Mouse (Mus musculus): ENCODE results near the gene Cd79a. TPM values are rescaled to one million over a fixed set of nuclear protein-coding genes. Genes with fewer than 3 reads are reported as not detected.

Gene Cd79a
- polyA plus RNA-seq, 1 experiment from 2014 or later = 0.34 TPM

DNA sequence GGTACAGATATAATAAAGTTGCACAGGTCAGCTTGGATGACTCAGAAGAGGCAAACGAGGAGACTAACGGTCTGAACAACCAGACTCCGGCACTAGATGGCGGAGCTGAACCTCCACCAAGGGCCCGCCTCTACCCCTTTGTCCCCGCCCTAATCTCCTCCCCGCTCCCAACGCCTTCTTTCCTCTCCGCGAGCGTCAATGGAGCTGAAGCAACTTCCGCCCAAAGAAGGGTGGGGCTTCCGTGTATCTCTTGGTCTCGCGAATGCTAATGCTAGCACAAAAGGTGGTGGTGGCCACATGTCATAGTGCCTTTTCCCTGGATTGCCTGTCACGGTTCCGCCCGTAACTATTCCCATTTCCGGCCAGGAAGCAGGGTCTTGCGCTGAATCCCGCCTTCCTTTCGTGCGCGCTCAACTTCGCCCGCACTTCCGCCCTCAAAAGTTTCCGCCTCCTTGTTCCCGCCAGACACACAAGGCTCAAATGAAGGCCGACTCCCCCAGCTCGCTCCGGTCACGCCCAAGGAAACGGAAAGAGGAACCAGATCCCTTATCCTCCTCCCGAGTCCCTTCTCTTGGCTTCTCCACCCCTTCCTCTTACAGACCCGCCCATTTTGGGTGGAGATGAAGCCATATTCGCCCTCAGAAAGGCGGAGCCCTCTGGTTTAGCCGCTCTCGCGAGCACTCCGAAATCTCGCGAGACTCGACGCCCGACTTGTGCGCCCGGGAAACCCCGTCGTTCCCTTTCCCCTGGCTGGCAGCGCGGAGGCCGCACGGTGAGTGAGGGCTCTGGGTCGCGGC, 13.1 kb upstream of the Cd79a start, which contains the start of gene Rps19:
TSS of gene Rps19 (plus strand) at position 476 of the 797 bp plus-strand sequence.
- H3K27ac ChIP-seq (ENCODE audit: low read depth, low read length) = peak within 1 kb of the TSS; percentile 88
- peaks cover 21% of the 10 kb centered on the region for H3K4me1 ChIP-seq (ENCODE audit: control insufficient read depth, insufficient read depth, low read depth, low read length)
- no peaks in the 10 kb centered on the region for H3K9me3 ChIP-seq (ENCODE audit: control insufficient read depth, low read length)
- H3K9ac ChIP-seq (ENCODE audit: low read depth, low read length) = peak within 1 kb of the TSS; percentile 100
- no peaks in the 10 kb centered on the region for H3K27me3 ChIP-seq (replicated peaks; ENCODE audit: control insufficient read depth, insufficient read depth, low read length)
- peak; percentile 95 for ATAC-seq
- H3K4me3 ChIP-seq (ENCODE audit: low read length) = peak within 1 kb of the TSS; percentile 97
- H3K4me2 ChIP-seq (ENCODE audit: low read length) = peak within 1 kb of the TSS; percentile 83
- peaks cover 22% of the 10 kb centered on the region for H3K36me3 ChIP-seq (ENCODE audit: control insufficient read depth, insufficient read depth, low read length)
- under 1% methylated on average over 56 of the region's 57 CpGs for WGBS

- H3K4me3 ChIP-seq (ENCODE audit: low read length) = peak overlapping the region; percentile 97
- H3K4me1 ChIP-seq (ENCODE audit: control insufficient read depth, insufficient read depth, low read depth, low read length) = peaks cover 21% of the 10 kb centered on the region
- ATAC-seq = peak; percentile 0; the same call in 1 of the 2 replicates
- H3K36me3 ChIP-seq (ENCODE audit: control insufficient read depth, insufficient read depth, low read length) = peaks cover 29% of the 10 kb centered on the region
- H3K9ac ChIP-seq (ENCODE audit: low read depth, low read length) = peak overlapping the region; percentile 100
- H3K27me3 ChIP-seq (replicated peaks; ENCODE audit: control insufficient read depth, insufficient read depth, low read length) = no peaks in the 10 kb centered on the region
- peak overlapping the region; percentile 88 for H3K27ac ChIP-seq (ENCODE audit: low read depth, low read length)
- WGBS = under 1% methylated on average over 45 of the region's 47 CpGs
- H3K4me2 ChIP-seq (ENCODE audit: low read length) = peak overlapping the region; percentile 83
- H3K9me3 ChIP-seq (ENCODE audit: control insufficient read depth, low read length) = no peaks in the 10 kb centered on the region
Measured at GRCm38 (mm10) chr7:24884693-24885291, 12.4 kb upstream of the Cd79a start.

DNA sequence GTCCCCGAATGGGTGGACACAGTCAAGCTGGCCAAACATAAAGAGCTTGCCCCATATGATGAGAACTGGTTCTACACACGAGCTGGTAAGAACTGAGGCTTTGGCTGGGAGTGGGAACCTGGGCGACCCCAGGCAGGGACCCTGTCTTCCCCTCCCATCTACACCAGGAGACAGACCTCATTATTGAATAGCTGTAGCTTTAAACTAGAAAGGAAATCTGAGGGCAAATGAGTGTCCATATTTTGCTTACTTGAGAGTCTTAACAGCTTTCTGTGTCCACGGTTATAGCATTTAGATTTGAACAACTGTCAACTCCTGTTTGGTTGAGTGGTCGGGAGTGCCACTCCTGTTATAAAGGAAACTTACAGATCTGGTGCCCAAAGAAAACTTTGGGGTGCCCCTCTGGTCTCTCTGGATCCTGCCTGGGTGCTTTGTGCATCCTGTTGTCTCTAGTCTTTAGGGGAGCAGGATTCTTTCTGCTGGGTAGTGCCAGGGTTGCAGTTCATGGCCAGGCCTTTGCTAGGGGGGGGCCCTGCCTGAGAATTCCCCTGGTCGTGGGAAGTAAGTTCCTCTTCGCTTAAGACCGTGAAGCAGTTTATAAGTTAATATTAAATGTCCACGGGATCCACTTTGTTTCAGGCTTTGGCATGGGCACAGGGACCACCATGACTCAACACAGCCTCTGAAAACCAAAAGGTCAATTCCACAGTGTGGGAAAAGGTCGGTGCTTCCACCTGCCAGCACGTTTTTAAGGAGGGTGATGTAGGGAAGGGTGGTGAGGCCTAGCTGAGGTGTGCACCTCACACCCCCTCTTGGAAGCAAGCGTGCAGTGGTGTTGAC, 11.5 kb upstream of the Cd79a start:
- peak overlapping the region; percentile 100 for H3K9ac ChIP-seq (ENCODE audit: low read depth, low read length)
- 45% methylated on average over 12 of the region's 12 CpGs for WGBS
- peak overlapping the region; percentile 83 for H3K4me2 ChIP-seq (ENCODE audit: low read length)
- no peaks in the 10 kb centered on the region for H3K27me3 ChIP-seq (replicated peaks; ENCODE audit: control insufficient read depth, insufficient read depth, low read length)
- peaks cover 21% of the 10 kb centered on the region for H3K4me1 ChIP-seq (ENCODE audit: control insufficient read depth, insufficient read depth, low read depth, low read length)
- no peaks in the 10 kb centered on the region for H3K9me3 ChIP-seq (ENCODE audit: control insufficient read depth, low read length)
- ATAC-seq = no peak
- H3K36me3 ChIP-seq (ENCODE audit: control insufficient read depth, insufficient read depth, low read length) = peaks cover 35% of the 10 kb centered on the region
- no peak overlapping the region for H3K27ac ChIP-seq (ENCODE audit: low read depth, low read length)
- H3K4me3 ChIP-seq (ENCODE audit: low read length) = peak overlapping the region; percentile 97

GRCm38 (mm10) chr7:24886308-24886633, 10.9 kb upstream of the Cd79a start:
- 64% methylated on average over 4 of the region's 4 CpGs for WGBS
- Histone ChIP-seq H3K4me3 (ENCODE audit: low read length) (no peak overlapping the region), H3K9ac (ENCODE audit: low read depth, low read length) (peak overlapping the region; percentile 100), H3K27ac (ENCODE audit: low read depth, low read length) (no peak overlapping the region), H3K4me1 (ENCODE audit: control insufficient read depth, insufficient read depth, low read depth, low read length) (peaks cover 21% of the 10 kb centered on the region), H3K9me3 (ENCODE audit: control insufficient read depth, low read length) (no peaks in the 10 kb centered on the region), H3K36me3 (ENCODE audit: control insufficient read depth, insufficient read depth, low read length) (peaks cover 37% of the 10 kb centered on the region), H3K4me2 (ENCODE audit: low read length) (peak overlapping the region; percentile 83), H3K27me3 (replicated peaks; ENCODE audit: control insufficient read depth, insufficient read depth, low read length) (no peaks in the 10 kb centered on the region)
- no peak for ATAC-seq

DNA sequence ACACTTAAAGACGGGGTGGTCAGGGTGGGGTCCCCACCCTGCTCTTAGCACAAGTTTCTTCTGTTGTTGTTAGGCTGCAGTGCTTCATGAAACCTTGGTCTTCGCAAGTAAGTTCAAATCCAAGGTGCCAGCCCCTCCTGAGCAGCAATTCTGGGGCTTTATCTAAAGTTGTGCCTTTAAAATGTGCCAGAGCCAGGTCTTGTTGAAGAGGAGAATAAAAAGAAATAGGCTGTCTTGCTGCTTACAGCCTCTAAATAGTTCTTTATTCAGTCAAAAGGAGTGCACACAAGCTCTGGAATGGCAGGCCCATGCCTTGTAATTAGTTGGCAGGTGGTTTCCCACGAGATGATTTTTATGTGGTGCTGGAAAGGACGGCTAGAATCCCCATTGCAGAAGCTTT, 10.1 kb upstream of the Cd79a start:
- Histone ChIP-seq H3K27me3 (replicated peaks; ENCODE audit: control insufficient read depth, insufficient read depth, low read length) (no peaks in the 10 kb centered on the region), H3K4me3 (ENCODE audit: low read length) (no peak overlapping the region), H3K4me1 (ENCODE audit: control insufficient read depth, insufficient read depth, low read depth, low read length) (peaks cover 21% of the 10 kb centered on the region), H3K4me2 (ENCODE audit: low read length) (no peak overlapping the region), H3K9ac (ENCODE audit: low read depth, low read length) (no peak overlapping the region; the same call in none of the 2 replicates), H3K9me3 (ENCODE audit: control insufficient read depth, low read length) (no peaks in the 10 kb centered on the region), H3K27ac (ENCODE audit: low read depth, low read length) (no peak overlapping the region), H3K36me3 (ENCODE audit: control insufficient read depth, insufficient read depth, low read length) (peaks cover 37% of the 10 kb centered on the region)
- WGBS = 68% methylated on average over 4 of the region's 4 CpGs
- ATAC-seq = no peak

GRCm38 (mm10) chr7:24889431-24890220, 7.6 kb upstream of the Cd79a start:
- ATAC-seq = no peak
- H3K27ac ChIP-seq (ENCODE audit: low read depth, low read length) = peak overlapping the region; percentile 6; the same call in 1 of the 2 replicates

GRCm38 (mm10) chr7:24890281-24891216, 6.6 kb upstream of the Cd79a start:
- H3K36me3 ChIP-seq (ENCODE audit: control insufficient read depth, insufficient read depth, low read length) = peaks cover 37% of the 10 kb centered on the region
- no peak overlapping the region for H3K4me2 ChIP-seq (ENCODE audit: low read length)
- H3K9me3 ChIP-seq (ENCODE audit: control insufficient read depth, low read length) = no peaks in the 10 kb centered on the region
- H3K4me3 ChIP-seq (ENCODE audit: low read length) = no peak overlapping the region
- peak; percentile 68 for ATAC-seq
- 0 out of 2 replicates have a peak overlapping the region, but pooled peaks have one; percentile 6 for H3K27ac ChIP-seq (ENCODE audit: low read depth, low read length)
- peaks cover 17% of the 10 kb centered on the region for H3K4me1 ChIP-seq (ENCODE audit: control insufficient read depth, insufficient read depth, low read depth, low read length)
- WGBS = 34% methylated on average over 10 of the region's 10 CpGs
- no peak overlapping the region for H3K9ac ChIP-seq (ENCODE audit: low read depth, low read length)
- H3K27me3 ChIP-seq (replicated peaks; ENCODE audit: control insufficient read depth, insufficient read depth, low read length) = no peaks in the 10 kb centered on the region

More at GRCm38 (mm10) chr7:24889431-24890220, 7.6 kb upstream of the Cd79a start:
- WGBS = 80% methylated on average over 6 of the region's 6 CpGs
- H3K27me3 ChIP-seq (replicated peaks; ENCODE audit: control insufficient read depth, insufficient read depth, low read length) = no peaks in the 10 kb centered on the region
- peaks cover 21% of the 10 kb centered on the region for H3K4me1 ChIP-seq (ENCODE audit: control insufficient read depth, insufficient read depth, low read depth, low read length)
- H3K4me3 ChIP-seq (ENCODE audit: low read length) = no peak overlapping the region
- no peak overlapping the region for H3K4me2 ChIP-seq (ENCODE audit: low read length)
- no peaks in the 10 kb centered on the region for H3K9me3 ChIP-seq (ENCODE audit: control insufficient read depth, low read length)
- H3K9ac ChIP-seq (ENCODE audit: low read depth, low read length) = no peak overlapping the region
- peaks cover 37% of the 10 kb centered on the region for H3K36me3 ChIP-seq (ENCODE audit: control insufficient read depth, insufficient read depth, low read length)
